Mouse (Mus musculus) adrenal gland, adult (tissue): Measurements from ENCODE around the gene Wdr45b.
"Not testable (repeated sequence)": the region's sequence is repeated elsewhere in the genome, so short reads cannot be mapped to it uniquely, and the experiment has no call there.

ENCODE experiments used
- DNase-seq, 2 experiments: peaks; one replicate each; pipeline ENCODE4 v3.0.0; 2022 to 2023; ENCODE audit warnings: low spot score in 1 of 2; ENCODE audit not compliant: inconsistent age in 2 of 2

Gene Wdr45b

DNA sequence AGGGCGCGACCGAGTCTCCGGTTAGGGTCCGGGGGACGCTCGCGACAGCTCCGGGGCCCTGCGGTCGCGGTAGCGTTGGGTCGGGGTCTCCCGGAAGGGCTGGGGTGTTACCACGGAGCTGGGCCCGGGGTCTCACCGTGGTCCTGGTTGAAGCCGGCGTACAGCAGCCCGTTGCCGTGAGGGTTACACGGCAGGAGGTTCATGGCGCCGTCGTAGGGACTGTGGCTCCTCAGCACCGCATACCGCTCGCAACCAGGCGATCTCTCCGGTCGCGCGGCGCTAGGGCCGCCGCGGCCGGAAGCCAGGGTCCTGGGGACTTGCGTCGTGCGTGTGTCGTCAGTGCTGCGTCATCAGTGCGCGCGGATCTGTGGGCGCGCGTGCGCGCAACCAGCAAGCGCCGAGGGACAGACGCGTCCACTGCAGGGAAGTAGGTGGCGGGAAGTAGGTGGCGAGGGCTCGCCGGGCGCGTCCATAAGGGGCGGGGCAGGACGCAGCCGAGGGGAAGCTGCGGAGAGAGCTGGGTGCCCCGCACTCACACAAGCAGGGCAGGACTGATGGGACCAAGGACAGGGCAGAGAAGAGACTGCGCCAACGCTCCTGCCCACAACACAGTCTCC, at the start of gene Wdr45b:
Wdr45b (minus strand) TSS at position 355 of the 617 bp plus-strand sequence.
- DNase-seq, result peak; percentile 98 to 99

DNA sequence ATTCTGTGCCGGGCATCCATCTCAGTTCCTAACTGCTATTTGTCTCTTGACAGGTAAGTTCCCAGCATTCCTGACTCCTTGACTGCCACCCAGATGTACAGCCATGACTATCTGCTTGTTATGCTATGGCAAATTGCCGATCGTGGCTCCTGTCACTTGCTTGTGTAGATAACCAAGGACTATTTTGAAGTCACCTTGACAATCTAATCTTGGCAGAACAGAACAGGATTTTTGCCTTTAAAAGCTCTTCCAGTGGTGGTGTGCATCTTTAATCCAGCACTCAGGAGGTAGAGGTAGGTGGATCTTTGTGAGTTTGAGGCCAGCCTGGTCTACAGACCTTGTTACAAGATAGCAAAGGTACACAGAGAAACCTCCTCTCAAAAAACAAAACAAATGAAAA, 38.2 kb upstream of the Wdr45b start:
- DNase-seq, result no peak

DNA sequence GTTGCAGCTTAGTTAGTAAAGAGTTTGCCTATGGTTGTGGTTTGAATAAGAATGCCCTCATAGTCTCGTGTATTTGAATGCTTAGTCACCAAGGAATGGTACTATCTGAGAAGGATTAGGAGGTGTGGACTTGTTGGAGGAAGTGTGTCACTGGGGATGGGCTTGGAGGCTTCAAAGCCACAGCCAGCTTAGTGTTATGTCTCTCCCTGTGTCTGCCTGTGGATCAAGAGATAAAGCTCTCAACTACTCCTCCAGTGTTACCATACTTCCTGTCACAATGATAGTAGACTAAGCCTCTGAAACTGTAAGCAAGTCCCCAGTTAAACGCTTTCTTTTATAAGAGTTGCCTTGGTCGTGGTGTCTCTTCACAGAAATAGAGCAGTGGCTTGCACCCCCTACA, 36.5 kb upstream of the Wdr45b start:
- DNase-seq, result no peak

DNA sequence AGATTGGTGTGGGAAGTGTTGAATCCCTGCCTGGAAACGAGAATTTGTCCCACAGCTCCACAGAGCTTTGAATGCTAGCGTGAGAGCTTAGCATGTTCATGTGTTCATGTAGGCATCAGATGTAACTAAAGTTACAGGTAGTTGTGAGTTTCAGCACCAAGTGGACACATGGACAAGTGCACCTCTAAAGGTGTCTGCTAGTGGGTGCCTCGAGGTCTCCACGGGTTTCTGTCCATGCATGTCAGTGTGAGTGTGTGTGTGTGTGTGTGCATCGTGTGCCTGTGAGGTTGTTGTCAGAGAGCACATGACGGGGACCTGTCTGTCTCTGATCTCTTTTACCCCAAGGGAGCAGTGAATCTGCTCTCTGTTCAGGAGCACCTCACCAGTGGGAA, 34.3 kb upstream of the Wdr45b start:
- DNase-seq, result no peak

DNA sequence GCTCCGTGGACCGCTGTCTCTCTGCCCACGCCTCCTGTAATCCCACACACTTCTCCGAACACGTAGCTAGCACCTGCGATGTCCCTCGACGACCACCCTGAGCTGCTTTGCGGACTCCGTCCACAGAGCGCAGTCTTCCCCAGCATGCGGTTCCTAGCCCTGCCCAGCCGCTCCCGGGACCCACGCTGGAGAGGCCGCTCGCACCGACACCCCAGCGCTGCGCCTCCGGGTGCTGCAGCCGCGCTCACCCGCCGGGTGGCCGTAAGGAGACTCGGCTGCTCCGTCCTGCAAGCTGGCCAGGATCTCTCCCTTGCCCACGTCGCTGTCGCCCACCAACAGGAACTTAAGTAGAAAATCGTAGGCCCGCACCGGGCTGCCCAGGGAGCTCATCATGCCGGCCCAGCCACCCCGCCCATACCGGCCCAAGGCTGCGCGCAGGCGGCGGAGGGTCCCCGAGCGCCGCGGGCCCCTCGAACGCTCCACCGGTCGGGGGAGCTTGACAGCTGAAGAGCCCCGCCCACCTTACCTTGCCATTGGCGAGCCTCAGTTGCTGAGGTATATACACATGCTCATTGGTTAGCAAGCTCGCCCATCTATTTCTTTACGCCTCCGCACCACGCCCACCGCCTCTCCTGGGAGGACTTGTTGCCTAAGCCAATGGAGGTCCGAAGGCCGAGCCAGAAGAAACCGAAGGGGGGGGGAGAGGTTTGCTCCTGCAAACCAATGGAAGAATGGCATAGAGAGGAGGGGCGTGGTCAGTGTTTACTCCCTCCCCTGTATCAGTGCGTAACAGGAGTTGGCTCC, 33.7 kb upstream of the Wdr45b start, which contains the start of gene Rab40b:
Rab40b (minus strand) TSS at position 502 of the 804 bp plus-strand sequence.
- DNase-seq, result peak; percentile 95 to 97

DNA sequence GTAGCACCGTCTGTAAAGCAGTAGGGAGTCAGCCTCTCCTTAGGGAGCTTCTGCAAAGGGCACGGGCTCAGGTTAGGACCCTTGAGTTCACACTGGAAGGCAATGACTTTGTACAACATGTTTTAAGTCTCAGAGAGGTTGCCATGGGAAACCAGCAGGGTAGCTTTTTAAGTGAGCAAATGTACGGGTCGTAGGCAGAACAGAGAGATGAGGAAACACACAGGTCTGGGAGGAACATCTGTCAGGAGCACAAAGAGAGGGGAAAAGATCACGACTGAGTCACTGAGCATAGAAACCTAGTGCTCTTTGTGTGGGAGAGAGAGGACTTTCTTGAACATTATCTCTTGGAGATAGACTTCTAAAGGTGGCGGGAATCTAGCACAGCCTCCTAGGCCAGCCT, 26.0 kb upstream of the Wdr45b start:
- DNase-seq, result no peak

DNA sequence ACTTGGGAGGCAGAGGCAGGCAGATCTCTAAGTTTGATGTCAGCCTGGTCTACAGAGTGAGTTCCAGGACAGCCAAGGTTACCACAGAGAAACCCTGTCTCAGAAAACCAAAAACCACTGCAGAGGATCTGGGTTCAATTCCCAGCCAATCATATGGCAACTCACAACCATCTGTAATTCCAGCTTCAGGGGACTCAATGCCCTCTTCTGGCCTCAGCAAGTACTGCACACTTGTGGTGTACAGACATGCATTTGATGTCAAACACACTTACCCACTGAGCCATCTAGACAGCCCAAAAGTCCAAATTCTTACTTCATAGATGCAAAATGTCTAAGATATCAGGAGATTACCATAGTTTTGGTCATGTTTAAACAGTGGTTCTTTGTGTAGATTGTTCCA, 24.4 kb upstream of the Wdr45b start:
- DNase-seq, result no peak

DNA sequence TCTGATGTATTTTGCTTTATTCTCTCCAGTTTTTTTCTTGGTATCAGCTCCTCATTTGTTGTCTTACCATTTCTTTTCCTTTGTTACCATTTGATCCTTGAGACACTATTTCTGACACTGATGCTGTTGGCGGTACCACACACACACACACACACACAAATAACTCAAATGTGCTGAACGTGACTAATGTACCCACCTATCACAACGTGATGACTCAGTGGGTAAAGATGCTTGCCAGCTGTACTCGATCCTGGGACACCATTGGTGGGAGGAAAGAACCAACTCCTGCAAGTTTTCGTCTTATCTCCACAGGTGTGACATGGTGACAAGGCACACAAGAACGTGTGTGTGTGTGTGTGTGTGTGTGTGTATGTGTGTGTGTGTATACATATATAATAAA, 19.1 kb upstream of the Wdr45b start:
- no peak for DNase-seq

DNA sequence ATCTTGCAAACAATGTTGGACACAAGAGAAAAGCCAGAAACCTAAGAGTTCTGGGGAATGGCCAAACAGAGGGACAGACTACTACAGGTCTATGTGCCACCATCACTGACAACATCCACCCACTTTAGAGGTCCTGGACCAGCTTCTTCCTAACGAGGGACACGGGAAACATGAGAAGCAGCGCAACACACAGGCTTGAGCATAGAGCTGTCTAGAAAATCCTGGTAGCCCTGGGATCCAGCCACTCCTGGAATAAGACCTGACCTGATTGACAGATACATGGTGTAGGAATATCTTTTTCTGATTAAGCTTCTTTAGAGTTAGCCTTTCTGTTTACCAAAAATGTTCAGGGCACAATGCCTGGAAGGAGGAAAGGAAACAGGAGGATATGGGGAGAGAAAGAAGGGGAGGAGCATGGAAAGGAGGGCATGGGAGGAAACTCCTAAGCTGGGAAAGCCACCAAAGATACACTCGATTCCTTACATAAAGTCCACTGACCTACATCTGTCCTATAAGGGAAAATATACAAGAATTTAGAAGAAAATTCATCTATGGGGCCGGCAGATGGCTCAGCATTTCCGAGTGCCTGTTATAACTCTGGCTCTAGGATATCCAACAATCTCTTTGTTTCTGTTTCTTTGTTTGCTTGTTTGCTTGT, 16.2 kb upstream of the Wdr45b start:
- DNase-seq, result no peak

DNA sequence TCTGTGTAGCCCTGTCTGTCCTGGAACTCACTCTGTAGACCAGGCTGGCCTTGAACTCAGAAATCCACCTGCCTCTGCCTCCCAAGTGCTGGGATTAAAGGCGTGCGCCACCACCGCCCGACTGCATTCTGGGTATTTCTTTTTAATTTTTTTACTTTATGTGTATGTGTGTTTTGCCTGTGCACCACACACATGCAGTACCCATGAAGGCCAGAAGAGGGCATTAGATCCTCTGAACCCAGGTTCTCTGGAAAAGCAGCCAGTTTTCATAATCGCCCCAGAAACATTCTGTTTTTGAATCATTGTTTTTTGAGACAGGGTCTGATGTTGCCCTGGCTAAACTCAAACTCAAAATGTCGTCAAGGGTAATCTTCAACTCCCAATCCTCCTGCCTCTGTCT, 15.4 kb upstream of the Wdr45b start:
- peak; percentile 30 to 72 for DNase-seq

DNA sequence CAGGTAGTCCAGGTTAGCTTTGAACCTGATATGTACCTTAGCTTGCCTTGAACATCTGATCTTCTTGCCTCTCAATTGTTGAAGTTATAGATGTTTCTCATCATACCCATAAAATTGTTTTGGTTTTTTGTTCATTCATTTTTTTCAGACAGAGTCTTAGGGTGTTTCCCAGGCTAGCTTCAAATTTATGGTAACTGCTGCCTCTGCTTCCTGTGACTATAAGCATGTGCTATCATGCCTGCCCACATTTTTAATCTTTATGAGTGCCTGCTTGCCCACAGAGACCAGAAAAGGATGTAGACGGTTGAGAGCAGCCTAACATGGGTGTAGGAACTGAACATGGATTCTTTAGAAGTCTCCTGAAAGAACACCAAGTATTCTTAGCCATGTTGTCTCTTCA, 14.5 kb upstream of the Wdr45b start:
- no peak for DNase-seq

DNA sequence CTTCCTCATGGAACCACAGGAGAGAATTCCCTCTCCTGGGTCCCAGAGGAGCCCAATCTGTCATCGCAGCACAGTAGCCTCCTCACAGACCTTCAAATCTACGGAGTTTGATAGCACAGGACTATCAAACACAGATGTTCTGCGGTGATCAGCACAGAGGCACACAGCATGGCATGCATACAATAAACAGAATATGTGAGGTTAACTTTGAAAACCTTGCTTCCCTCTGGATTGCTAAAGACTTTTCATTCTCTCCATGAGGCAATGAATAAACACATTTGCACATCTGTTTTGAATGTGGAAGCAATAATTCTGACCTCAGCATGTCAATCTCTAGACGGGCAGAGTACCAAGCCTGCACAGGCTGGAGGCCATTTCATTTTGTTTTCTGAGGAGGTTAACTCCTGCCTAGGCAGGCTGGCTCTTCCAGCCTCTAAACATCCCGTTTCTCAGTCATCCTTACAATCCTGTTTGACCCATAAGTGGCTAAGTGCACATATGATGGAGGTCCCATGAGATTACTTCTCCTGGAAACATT, 13.0 kb upstream of the Wdr45b start:
- DNase-seq, result no peak

DNA sequence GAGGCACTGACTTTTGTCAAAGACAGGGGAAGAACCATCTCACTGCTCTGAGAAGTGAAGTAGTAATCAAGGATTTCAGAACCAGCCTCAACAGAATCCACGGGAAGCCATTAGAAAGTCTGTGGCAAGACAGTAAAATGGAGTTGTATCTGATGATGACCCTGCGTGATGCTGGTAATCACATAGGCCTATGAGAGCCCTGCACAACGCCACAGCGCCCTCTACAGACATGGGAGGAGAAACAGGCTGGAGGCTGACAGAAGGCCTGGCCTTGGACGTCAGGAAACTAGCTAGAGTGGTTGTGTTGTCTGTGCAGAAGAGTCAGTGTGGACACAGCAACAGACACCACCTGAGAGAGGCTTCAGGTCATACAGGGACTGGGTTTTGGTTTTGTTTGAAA, 8.0 kb upstream of the Wdr45b start:
- peak; percentile 66 to 84 for DNase-seq

DNA sequence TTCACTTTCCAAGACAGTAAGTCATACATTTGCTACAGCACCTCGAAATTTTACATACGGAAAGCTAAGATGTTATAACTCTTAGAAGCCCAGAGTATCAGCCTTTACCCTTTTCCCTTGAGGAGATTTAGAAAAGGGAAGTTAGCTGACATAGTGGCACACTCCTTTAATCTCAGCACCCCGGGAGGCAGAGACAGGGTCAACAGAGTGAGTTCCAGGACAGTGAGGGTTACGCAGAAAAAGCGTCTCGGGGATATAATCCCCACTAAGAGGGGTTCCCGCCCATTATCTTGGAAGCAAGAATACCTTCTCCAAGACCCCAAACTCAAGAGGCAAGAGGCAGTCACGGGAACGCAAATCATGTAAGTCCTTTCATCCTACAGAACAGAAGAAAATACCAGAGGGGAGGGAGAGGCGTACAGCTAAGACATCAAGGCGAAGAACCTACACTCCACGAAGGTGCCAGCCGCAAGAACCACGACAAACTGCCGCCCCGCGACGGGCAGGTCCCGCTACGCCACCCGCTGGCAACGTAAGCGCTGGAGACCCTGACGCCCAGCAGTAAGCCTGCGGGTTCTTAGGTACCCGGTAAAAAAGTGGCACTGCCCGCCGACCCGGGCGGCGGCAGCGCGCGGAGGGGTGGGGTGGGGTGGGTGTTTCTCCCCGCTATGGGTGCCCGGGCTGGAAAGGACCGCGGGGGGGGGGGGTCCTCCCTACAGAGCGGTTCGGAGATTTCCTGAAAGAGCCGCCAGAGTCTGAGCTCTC, 737 bp downstream of the Wdr45b start:
- peak; percentile 57 to 74 for DNase-seq

DNA sequence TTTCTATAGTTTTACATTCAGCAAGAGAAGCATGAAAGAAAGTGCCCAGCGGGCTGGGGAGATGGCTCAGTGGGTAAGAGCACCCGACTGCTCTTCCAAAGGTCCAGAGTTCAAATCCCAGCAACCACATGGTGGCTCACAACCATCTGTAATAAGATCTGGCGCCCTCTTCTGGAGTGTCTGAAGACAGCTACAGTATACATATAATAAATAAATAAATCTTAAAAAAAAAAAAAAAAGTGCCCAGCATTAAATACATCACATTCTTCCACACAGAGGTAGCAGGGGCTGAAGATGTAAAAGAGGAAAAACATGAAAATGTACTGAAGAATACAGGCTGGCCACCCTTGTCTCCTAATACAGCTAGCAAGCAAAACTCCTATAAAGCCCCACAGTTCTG, 5.5 kb downstream of the Wdr45b start:
- DNase-seq, result not testable (repeated sequence)

DNA sequence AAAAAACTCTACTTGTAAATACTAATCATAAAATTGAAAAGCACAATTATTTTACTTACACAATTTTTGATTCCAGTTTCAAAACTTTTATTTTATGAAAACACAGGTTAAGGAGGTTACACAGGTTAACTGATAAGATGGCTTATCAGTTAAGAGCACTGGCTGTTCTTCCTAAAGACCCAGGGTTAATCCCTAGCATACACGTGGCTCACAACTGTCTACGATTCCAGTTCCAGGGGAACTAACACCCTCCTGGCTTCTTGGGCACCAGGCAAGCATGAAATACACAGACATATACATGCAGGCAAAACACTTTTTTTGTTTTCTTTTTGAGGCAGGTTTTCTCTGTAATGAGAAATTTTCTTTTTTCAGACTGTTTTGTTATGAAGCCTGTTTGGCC, 6.1 kb downstream of the Wdr45b start:
- no peak for DNase-seq

DNA sequence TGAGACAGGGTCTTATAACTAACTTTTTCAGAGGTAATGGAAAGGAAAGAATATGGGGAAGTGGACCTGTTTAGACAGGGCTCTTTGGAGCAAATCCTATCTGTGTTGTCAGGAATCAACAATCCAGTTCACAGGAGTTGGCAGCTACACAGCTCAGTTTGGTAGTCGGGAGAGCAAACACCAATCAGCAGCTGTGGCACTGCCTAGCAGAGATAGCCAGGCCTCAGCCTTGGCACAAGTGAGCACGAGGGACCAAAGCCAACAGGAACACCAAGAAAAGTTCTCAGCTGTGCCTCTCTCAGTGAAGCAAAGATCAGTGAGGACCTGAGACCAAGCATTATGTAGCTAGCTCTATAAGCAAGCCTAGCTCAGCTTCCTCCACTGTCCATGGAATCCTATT, 7.2 kb downstream of the Wdr45b start:
- DNase-seq, result peak; percentile 34 to 59

DNA sequence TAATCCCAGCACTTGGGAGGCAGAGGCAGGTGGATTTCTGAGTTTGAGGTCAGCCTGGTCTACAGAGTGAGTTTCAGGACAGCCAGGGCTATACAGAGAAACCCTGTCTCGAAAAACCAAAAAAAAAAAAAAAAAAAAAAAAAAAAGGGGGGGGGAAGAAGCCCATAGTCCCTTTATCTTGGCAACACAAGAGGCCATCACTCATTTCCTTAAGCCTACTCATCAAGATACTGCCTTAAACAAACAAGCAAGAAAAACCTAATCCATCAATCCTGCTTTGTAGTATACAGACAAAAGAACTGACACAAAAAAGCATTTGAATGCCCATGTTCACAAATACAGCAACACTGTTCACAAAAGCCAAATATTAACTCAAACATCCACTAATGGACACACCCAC, 11.8 kb downstream of the Wdr45b start:
- not testable (repeated sequence) for DNase-seq

DNA sequence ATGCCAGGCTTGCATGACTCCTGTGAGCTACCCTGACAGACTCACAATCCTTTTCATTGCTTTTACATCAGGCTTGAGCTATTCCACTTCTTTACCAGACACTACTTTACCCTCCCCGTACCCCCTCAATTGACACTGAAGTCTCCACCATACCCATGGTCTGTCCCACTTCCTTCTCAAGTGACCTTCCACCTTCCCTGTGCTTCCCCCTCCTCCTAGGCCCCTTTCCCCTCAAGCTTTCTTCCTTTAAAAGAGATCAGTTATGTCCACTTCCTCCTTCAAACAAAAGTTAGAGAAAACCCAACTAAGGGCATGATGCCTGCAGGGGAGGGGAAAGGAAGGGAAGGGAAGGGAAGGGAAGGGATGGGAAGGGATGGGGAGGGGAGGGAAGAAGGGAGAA, 14.0 kb downstream of the Wdr45b start:
- DNase-seq, result no peak

DNA sequence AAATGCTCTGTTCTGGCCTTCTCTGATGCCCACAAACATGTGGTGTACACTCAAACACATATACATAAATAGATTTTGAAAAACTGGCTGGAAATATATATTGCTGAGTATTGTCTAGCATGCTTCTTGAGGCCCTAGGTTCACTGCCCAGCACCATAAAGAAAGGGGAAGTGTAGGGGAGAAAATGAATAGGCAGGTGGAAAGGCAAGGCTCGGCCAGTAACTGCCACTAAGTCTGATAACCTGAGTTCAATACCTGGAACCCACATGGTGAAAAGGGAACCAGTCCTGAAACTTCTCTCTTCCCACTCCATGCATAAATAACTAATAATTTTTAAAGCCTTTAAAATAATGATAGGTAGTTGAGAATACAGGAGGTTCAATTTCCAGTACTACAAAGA, 14.6 kb downstream of the Wdr45b start:
- no peak for DNase-seq

DNA sequence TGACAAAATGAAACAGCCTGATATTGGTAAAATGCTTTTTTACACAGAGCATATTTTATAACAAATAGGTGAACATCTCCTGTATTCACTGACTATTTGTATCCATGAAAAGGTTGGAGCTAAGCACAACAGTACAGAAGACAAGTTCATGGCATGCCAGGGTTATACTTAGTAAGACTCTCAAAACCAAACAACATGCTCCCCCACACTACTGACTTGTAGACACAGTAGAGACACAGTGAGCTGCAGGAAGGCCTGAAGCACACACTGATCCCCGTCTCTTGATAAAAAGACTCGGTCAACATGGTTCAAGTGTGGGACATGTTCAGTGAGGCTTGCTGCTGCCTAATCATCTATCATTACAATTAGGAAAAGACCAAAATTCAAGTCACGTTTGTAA, 22.6 kb downstream of the Wdr45b start:
- no peak for DNase-seq
